Mouse (Mus musculus) heart, embryonic 16.5 days (tissue): ENCODE measurements at regions not wholly inside any gene's neighbourhood (a gene's known extent, or its start where the extent isn't known, plus 50 kb on each side); places are given as distances from the start of the nearest gene placed in this dataset.
A peak's percentile ranks its signal among the peaks of the same experiment; 100 is the strongest.

Source experiments
- ATAC-seq: fragments of 200-750 bp; cut with Nextera tagmentation; replicated peaks from 2 replicates; pipeline ENCODE4 v1.8.0; 2017; ENCODE audit warnings: moderate number of reproducible peaks; ENCODE audit not compliant: insufficient read depth, low FRiP score; ENCODE audit errors: extremely low read depth
- H3K27ac ChIP-seq: fragments of 300-500 bp; sonication (generic); 2 replicates; pipeline ENCODE4 v1.5.1; 2014; ENCODE audit warnings: mild to moderate bottlenecking, low read length, control low read depth, moderate library complexity
- H3K27me3 ChIP-seq: fragments of 300-500 bp; sonication (generic); 2 replicates; pipeline ENCODE4 v1.6.1; 2014; ENCODE audit warnings: low read length, mixed read lengths; ENCODE audit not compliant: control insufficient read depth, insufficient read depth
- H3K36me3 ChIP-seq: fragments of 300-500 bp; sonication (generic); 2 replicates; pipeline ENCODE4 v1.6.1; 2014; ENCODE audit not compliant: control insufficient read depth, insufficient read depth
- H3K4me1 ChIP-seq: fragments of 300-500 bp; sonication (generic); 2 replicates; pipeline ENCODE4 v1.6.1; 2014; ENCODE audit warnings: low read length, mixed read lengths; ENCODE audit not compliant: control insufficient read depth, insufficient read depth
- H3K4me2 ChIP-seq: fragments of 300-500 bp; sonication (generic); 2 replicates; pipeline ENCODE4 v1.6.1; 2014; ENCODE audit warnings: low read depth, mild to moderate bottlenecking, control low read depth, low read length
- H3K4me3 ChIP-seq: fragments of 300-500 bp; sonication (generic); 2 replicates; pipeline ENCODE4 v1.5.1; 2014; ENCODE audit warnings: mild to moderate bottlenecking, control low read depth, low read length
- H3K9ac ChIP-seq: fragments of 300-500 bp; sonication (generic); 2 replicates; pipeline ENCODE4 v1.6.1; 2014; ENCODE audit warnings: low read length, control low read depth
- H3K9me3 ChIP-seq: fragments of 300-500 bp; sonication (generic); replicated peaks from 2 replicates; pipeline ENCODE4 v1.6.1; 2016; ENCODE audit warnings: low read length; ENCODE audit not compliant: control insufficient read depth
- WGBS: fragments of 180-500 bp; shearing (Covaris S2); extraction: QIAGEN DNeasy Blood & Tissue Kit; methylation state at CpG from one replicate; pipeline ENCODE4 v1.1.7; 2014; 5-methylcytosine and 5-hydroxymethylcytosine counted together

DNA sequence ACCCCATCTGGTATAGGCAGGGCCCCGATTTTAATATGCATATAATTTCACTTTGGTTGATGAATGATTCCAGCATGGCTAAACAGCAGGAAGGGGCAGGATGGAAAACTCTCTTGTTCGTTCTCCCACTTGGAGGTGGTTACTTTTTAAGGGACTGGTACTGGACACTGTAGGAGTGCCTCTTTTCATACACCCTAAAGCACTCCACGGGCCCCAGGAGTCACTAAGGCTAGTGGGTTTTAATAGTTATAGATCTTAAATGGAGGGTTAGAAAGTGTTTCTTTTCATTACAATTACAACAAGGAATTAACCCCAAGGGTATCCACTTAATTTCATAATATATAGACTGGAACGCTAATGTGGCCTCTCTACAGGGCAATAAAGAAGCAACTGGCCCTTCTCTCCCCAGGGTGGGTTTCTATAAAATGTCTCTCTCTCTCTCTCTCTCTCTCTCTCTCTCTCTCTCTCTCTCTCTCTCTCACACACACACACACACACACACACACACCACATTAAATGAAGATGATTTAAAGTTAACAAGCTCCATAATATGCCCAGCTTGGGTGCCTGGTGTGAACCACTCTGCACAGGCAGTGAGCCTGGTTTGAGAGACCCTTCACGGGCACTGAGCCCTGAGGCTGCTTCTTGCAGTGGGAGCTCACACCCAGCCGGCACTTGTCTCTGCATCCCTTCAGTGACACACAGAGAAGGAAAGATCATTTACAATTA lies 261.7 kb downstream of the Adgrl2 start:
- 81% methylated on average over 6 of the region's 6 CpGs for WGBS
- Histone ChIP-seq H3K9ac (no peak overlapping the region), H3K27me3 (no peaks in the 10 kb centered on the region), H3K4me1 (peaks cover 7% of the 10 kb centered on the region), H3K36me3 (no peaks in the 10 kb centered on the region; the same call in 1 of the 2 replicates), H3K4me3 (no peak overlapping the region), H3K9me3 (no peaks in the 10 kb centered on the region; the same call in 1 of the 2 replicates), H3K27ac (no peak overlapping the region), H3K4me2 (no peak overlapping the region)
- ATAC-seq: no peak

GRCm38 (mm10) chr3:148726596-148727331 lies 263.6 kb downstream of the Adgrl2 start:
- peak overlapping the region; percentile 10; the same call in 1 of the 2 replicates for H3K4me2 ChIP-seq
- H3K4me3 ChIP-seq: no peak overlapping the region
- no peak for ATAC-seq
- no peak overlapping the region for H3K9ac ChIP-seq
- no peak overlapping the region for H3K27ac ChIP-seq
- no peaks in the 10 kb centered on the region; the same call in 1 of the 2 replicates for H3K9me3 ChIP-seq
- no peaks in the 10 kb centered on the region for H3K27me3 ChIP-seq
- H3K4me1 ChIP-seq: peaks cover 3% of the 10 kb centered on the region; the same call in 1 of the 2 replicates
- 46% methylated on average over 10 of the region's 10 CpGs for WGBS
- H3K36me3 ChIP-seq: no peaks in the 10 kb centered on the region; the same call in 1 of the 2 replicates

GRCm38 (mm10) chr3:148696555-148696954 lies 293.8 kb downstream of the Adgrl2 start:
- no peak overlapping the region for H3K4me2 ChIP-seq
- 0 out of 2 replicates have a peak, but pooled peaks cover 2% of the 10 kb centered on the region for H3K4me1 ChIP-seq
- 68% methylated on average over 7 of the region's 7 CpGs for WGBS
- no peak overlapping the region for H3K27ac ChIP-seq
- H3K27me3 ChIP-seq: no peaks in the 10 kb centered on the region
- no peaks in the 10 kb centered on the region for H3K36me3 ChIP-seq
- H3K9me3 ChIP-seq: no peaks in the 10 kb centered on the region; the same call in 1 of the 2 replicates
- ATAC-seq: no peak
- no peak overlapping the region for H3K4me3 ChIP-seq
- no peak overlapping the region for H3K9ac ChIP-seq

DNA sequence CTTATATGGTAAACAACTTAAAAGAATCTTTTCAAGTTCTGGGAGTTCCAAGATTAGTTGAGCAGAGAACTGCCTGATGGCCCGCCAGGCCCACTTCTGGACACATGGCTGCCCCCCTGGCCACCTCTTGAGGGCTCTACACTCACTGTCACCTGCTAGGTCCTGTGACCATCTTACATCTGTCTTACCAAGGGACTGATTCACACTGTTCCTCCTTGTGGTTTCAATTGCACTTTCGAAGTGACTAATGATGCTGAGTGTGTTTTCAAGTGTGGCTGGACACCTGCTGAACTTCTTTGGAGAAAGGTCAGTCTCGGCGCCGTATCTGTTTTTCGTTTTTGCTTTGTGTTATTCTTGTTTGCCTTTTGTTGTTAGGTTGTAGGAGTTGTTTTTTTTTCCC lies 294.9 kb downstream of the Adgrl2 start:
- no peaks in the 10 kb centered on the region for H3K36me3 ChIP-seq
- 0 out of 2 replicates have a peak, but pooled peaks cover 2% of the 10 kb centered on the region for H3K4me1 ChIP-seq
- no peak overlapping the region for H3K4me2 ChIP-seq
- H3K4me3 ChIP-seq: no peak overlapping the region
- no peak for ATAC-seq
- no peaks in the 10 kb centered on the region; the same call in 1 of the 2 replicates for H3K9me3 ChIP-seq
- no peaks in the 10 kb centered on the region for H3K27me3 ChIP-seq
- H3K27ac ChIP-seq: no peak overlapping the region
- WGBS: 83% methylated on average over 6 of the region's 6 CpGs
- no peak overlapping the region for H3K9ac ChIP-seq

DNA sequence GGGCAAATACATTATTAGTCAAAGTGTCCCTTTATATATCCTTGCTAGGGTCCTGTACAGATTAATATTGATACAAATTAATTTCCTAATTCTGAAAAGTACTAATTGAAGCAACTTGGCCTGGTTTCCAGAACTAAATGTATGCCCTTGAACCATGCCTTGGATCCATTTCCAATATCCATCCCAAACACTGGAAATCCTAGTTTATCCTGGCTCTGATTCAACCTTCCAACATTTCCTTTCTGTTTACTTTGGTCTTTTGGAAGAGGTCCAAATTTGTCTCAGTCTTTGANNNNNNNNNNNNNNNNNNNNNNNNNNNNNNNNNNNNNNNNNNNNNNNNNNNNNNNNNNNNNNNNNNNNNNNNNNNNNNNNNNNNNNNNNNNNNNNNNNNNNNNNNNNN lies 307.2 kb downstream of the Adgrl2 start:
- Histone ChIP-seq H3K4me3 (no peak overlapping the region), H3K36me3 (no peaks in the 10 kb centered on the region), H3K27ac (no peak overlapping the region), H3K4me2 (no peak overlapping the region), H3K9me3 (no peaks in the 10 kb centered on the region), H3K4me1 (peaks cover 11% of the 10 kb centered on the region), H3K9ac (no peak overlapping the region), H3K27me3 (no peaks in the 10 kb centered on the region)
- ATAC-seq: no peak

GRCm38 (mm10) chr3:148682445-148682994 lies 307.8 kb downstream of the Adgrl2 start:
- H3K36me3 ChIP-seq: no peaks in the 10 kb centered on the region
- H3K4me1 ChIP-seq: peaks cover 11% of the 10 kb centered on the region
- ATAC-seq: no peak
- H3K4me3 ChIP-seq: no peak overlapping the region
- H3K27me3 ChIP-seq: no peaks in the 10 kb centered on the region
- H3K27ac ChIP-seq: no peak overlapping the region
- WGBS: 90% methylated on average over 6 of the region's 6 CpGs
- H3K9ac ChIP-seq: no peak overlapping the region
- H3K9me3 ChIP-seq: no peaks in the 10 kb centered on the region
- H3K4me2 ChIP-seq: no peak overlapping the region

DNA sequence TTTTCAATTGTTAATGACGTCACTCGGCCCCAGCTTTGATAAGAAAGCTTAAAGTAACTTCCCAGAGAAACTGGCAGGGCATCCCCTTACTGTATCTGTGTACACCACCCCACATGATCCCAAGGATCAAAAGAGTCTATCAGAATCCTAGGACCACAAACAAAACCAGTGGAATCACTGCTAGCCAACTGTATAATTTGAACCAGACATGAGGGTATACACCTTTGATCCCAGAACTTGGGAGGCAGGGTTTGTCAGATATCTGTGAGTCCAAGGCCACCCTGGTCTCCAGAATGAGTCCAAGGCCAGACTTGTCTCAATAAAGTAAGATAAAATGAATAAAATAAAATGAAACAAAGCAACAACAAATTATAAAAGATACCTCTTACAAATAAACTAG lies 309.2 kb downstream of the Adgrl2 start:
- no peaks in the 10 kb centered on the region for H3K36me3 ChIP-seq
- H3K9me3 ChIP-seq: no peaks in the 10 kb centered on the region
- no peak overlapping the region for H3K4me2 ChIP-seq
- H3K27me3 ChIP-seq: no peaks in the 10 kb centered on the region
- H3K4me1 ChIP-seq: peaks cover 11% of the 10 kb centered on the region
- 34% methylated on average over 2 of the region's 2 CpGs for WGBS
- H3K9ac ChIP-seq: no peak overlapping the region
- peak overlapping the region; percentile 25 for H3K27ac ChIP-seq
- ATAC-seq: no peak
- no peak overlapping the region for H3K4me3 ChIP-seq

GRCm38 (mm10) chr3:148680737-148681136 lies 309.6 kb downstream of the Adgrl2 start:
- ATAC-seq: 0 out of 2 replicates have a peak, but pooled peaks have one; percentile 52
- Histone ChIP-seq H3K9me3 (no peaks in the 10 kb centered on the region), H3K4me1 (peaks cover 11% of the 10 kb centered on the region), H3K4me3 (no peak overlapping the region), H3K27me3 (no peaks in the 10 kb centered on the region), H3K27ac (peak overlapping the region; percentile 25), H3K4me2 (no peak overlapping the region), H3K36me3 (no peaks in the 10 kb centered on the region), H3K9ac (no peak overlapping the region)
- WGBS: 34% methylated on average over 8 of the region's 8 CpGs

DNA sequence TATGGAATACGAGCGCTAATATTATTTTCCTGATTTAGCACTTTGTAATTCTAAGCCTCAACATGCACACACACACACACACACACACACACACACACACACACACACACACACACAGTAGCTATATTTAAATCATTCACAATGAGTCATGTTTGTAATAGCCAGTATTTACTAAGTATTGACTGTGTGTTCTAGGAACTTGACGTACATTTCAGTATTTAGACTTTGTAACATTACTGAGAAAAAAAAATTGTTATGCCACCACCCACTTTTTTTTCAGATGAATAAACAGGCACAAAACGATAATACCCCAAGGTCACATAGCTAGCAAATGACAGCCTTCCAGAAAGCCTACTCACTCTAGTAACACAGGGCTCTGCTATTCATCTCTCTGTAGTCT lies 310.3 kb downstream of the Adgrl2 start:
- WGBS: 79% methylated on average over 4 of the region's 4 CpGs
- no peak for ATAC-seq
- no peak overlapping the region for H3K4me2 ChIP-seq
- H3K9ac ChIP-seq: no peak overlapping the region
- H3K36me3 ChIP-seq: no peaks in the 10 kb centered on the region
- no peaks in the 10 kb centered on the region for H3K27me3 ChIP-seq
- H3K27ac ChIP-seq: no peak overlapping the region
- peaks cover 11% of the 10 kb centered on the region for H3K4me1 ChIP-seq
- no peak overlapping the region for H3K4me3 ChIP-seq
- no peaks in the 10 kb centered on the region for H3K9me3 ChIP-seq
